Mouse (Mus musculus) ES-E14 (cell line): ENCODE results near the gene Inppl1. TPM values are rescaled to one million over a fixed set of nuclear protein-coding genes. Genes with fewer than 3 reads are reported as not detected.

Experiments used
- DNase-seq: peaks from one replicate; pipeline ENCODE4 v3.0.0-alpha.2; 2013; ENCODE audit warnings: low read depth, low spot score
- H3K27ac ChIP-seq: 2 replicates; pipeline ENCODE4 v1.5.1; 2012; ENCODE audit warnings: low read depth, mild to moderate bottlenecking, low read length, moderate library complexity, mixed read lengths; ENCODE audit not compliant: poor library complexity, insufficient read depth, severe bottlenecking
- H3K36me3 ChIP-seq: 2 replicates; pipeline ENCODE4 v1.6.1; 2012; ENCODE audit warnings: mild to moderate bottlenecking, low read length, moderate library complexity, mixed read lengths; ENCODE audit not compliant: control insufficient read depth, poor library complexity, insufficient read depth, severe bottlenecking
- H3K4me1 ChIP-seq, 2 experiments: fragments of 150-350 bp in 1 of 2; sonication (generic) in 1 of 2; 2 replicates each; pipeline ENCODE4 v1.6.1; 2012; ENCODE audit warnings: low read length in 2 of 2, mild to moderate bottlenecking in 1 of 2, mixed read lengths in 1 of 2; ENCODE audit not compliant: control insufficient read depth in 2 of 2, insufficient read depth in 2 of 2, poor library complexity in 1 of 2
- H3K4me3 ChIP-seq, 2 experiments: fragments of 150-350 bp in 1 of 2; sonication (generic) in 1 of 2; 2 replicates each; pipeline ENCODE4 v1.5.1; 2012; ENCODE audit warnings: low read length in 2 of 2, low read depth in 1 of 2, mild to moderate bottlenecking in 1 of 2, mixed read lengths in 1 of 2; ENCODE audit not compliant: insufficient read depth in 1 of 2, poor library complexity in 1 of 2, severe bottlenecking in 1 of 2
- H3K9ac ChIP-seq: 2 replicates; pipeline ENCODE4 v1.6.1; 2012; ENCODE audit warnings: low read depth, mild to moderate bottlenecking, low read length, mixed read lengths; ENCODE audit not compliant: poor library complexity, insufficient read depth, severe bottlenecking
- H3K9me3 ChIP-seq: fragments of 150-350 bp; sonication (generic); 2 replicates; pipeline ENCODE4 v1.6.1; 2012; ENCODE audit warnings: low read depth, mild to moderate bottlenecking, low read length; ENCODE audit not compliant: control insufficient read depth, insufficient read depth
- CHD2 ChIP-seq: IDR thresholded peaks from 2 replicates; pipeline ENCODE4 v1.6.1; 2014; ENCODE audit warnings: mild to moderate bottlenecking, low read depth, low read length, inconsistent platforms
- HCFC1 ChIP-seq: IDR thresholded peaks from 2 replicates; pipeline ENCODE4 v1.6.1; 2012; ENCODE audit warnings: low read length, inconsistent platforms, borderline replicate concordance; ENCODE audit not compliant: insufficient read depth
- MAFK ChIP-seq: IDR thresholded peaks from 2 replicates; pipeline ENCODE4 v1.6.1; 2014; ENCODE audit warnings: mild to moderate bottlenecking, low read depth, low read length, inconsistent platforms; ENCODE audit not compliant: insufficient read depth
- ZC3H11A ChIP-seq: IDR thresholded peaks from 2 replicates; pipeline ENCODE4 v1.6.1; 2012; ENCODE audit warnings: low read depth, mild to moderate bottlenecking, inconsistent platforms, low read length, borderline replicate concordance
- ZNF384 ChIP-seq: IDR thresholded peaks from 2 replicates; pipeline ENCODE4 v1.6.1; 2012; ENCODE audit warnings: low read depth, low read length, inconsistent platforms
- in situ Hi-C, 2 experiments: fragments of 600-800 bp; cut with MboI; formaldehyde crosslinking; loops; one replicate each; pipeline ENCODE4 v1.15.1; 2025; ENCODE audit warnings: low sequenced_read_pairs in 2 of 2, inconsistent platforms in 1 of 2; ENCODE audit not compliant: unreplicated experiment in 2 of 2
- total RNA-seq: library from RNA; depleted of rRNA; stranded (reverse); fragments of 300-350 nt; gene quantifications from 2 replicates; pipeline ENCODE4 v1.2.3, GENCODE M21; 2012

Gene Inppl1
- total RNA-seq, 1 experiment: 57.1 TPM

GRCm38 (mm10) chr7:101823758-101824630 is 14.0 kb downstream of the Inppl1 start:
- in situ Hi-C loops: no loop called here
- no peak for DNase-seq
- H3K4me3 ChIP-seq: peak overlapping the region; percentile 13 to 26; a peak in 2 of 4 replicates

DNA sequence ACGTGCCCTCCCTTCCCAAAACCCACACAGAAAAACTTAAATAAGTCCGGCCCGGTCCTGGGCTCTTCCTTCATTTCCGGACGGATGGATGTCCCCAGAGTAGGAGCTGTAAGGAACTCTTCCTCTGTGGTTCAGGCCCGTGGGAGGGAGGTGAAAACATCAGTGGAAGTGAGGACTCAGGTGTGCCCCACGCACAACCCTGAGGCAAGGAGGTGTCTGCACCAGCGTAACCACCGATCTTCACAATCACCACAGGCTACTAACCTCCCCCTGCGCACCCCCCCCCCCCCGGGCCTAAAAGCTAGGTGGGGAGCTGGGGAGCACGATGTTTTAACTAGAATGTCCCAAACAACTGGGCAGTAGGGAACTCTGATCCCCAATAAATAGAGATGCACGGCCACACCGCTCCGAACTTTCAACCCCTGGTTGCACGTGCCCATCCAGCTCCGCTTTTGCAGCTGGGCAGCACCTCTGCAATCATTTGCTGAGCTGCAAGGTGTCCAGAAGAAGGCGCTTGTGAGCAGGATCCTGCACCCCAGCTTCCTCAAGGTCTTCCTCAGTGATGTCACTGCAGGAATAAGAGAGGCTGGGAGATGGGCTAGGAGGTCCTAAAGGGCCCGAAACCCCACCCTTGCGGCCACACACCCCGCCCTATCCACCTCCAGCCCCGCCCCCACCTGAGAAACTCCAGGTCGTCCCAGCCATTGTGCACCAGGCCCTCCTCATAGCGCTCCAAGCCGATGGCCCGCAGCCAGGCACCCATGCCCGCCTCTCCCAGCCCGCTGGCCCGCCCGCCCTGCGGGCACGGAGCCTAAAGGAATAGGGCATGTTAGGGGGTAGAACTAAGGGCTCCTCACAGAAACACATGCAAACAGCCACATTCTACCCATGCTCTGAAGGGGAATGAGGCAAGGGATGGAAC is 14.9 kb downstream of the Inppl1 start:
- peak; percentile 63 for DNase-seq
- H3K27ac ChIP-seq: no peak overlapping the region
- in situ Hi-C loops: no loop called here
- H3K4me3 ChIP-seq: peak overlapping the region; percentile 13 to 61; a peak in 3 of 4 replicates
- peaks cover 29% of the 10 kb centered on the region for H3K36me3 ChIP-seq
- H3K4me1 ChIP-seq: peaks cover 3 to 22% of the 10 kb centered on the region in 2 experiments; a peak in 3 of 4 replicates
- peak overlapping the region; percentile 36; the same call in 1 of the 2 replicates for H3K9ac ChIP-seq
- TF ChIP-seq HCFC1 (no peak), ZC3H11A (no peak), MAFK (no peak), CHD2 (no peak), ZNF384 (no peak)
- no peaks in the 10 kb centered on the region for H3K9me3 ChIP-seq

More at GRCm38 (mm10) chr7:101823758-101824630, 14.0 kb downstream of the Inppl1 start:
- no peaks in the 10 kb centered on the region for H3K9me3 ChIP-seq
- H3K36me3 ChIP-seq: peaks cover 38% of the 10 kb centered on the region
- H3K9ac ChIP-seq: no peak overlapping the region; the same call in 1 of the 2 replicates
- peaks cover 3 to 22% of the 10 kb centered on the region in 2 experiments; a peak in 3 of 4 replicates for H3K4me1 ChIP-seq
- no peak overlapping the region for H3K27ac ChIP-seq
- TF ChIP-seq CHD2 (no peak), MAFK (no peak)

- H3K27ac ChIP-seq: peak overlapping the region; percentile 34
- in situ Hi-C loops: no loop called here
Observed at GRCm38 (mm10) chr7:101821571-101822501, 16.2 kb downstream of the Inppl1 start.

More at GRCm38 (mm10) chr7:101821571-101822501, 16.2 kb downstream of the Inppl1 start:
- Histone ChIP-seq H3K36me3 (peaks cover 21% of the 10 kb centered on the region), H3K9me3 (no peaks in the 10 kb centered on the region), H3K4me3 (peak overlapping the region; percentile 61 to 69), H3K4me1 (peaks cover 5 to 22% of the 10 kb centered on the region in 2 experiments; a peak in 3 of 4 replicates), H3K9ac (peak overlapping the region; percentile 85)
- TF ChIP-seq ZNF384 (no peak), HCFC1 (no peak), ZC3H11A (no peak), CHD2 (no peak), MAFK (no peak)
- DNase-seq: peak; percentile 62
